Mouse (Mus musculus): ENCODE data around the gene Mroh2a. TPM values are rescaled to one million over a fixed set of nuclear protein-coding genes. Genes with fewer than 3 reads are reported as not detected.
A peak's percentile ranks its signal among the peaks of the same experiment; 100 is the strongest.

The Mroh2a gene
- total RNA-seq (2021), result under 1 TPM in 1 of 2 experiments, not detected in 1; 0.07 TPM

DNA sequence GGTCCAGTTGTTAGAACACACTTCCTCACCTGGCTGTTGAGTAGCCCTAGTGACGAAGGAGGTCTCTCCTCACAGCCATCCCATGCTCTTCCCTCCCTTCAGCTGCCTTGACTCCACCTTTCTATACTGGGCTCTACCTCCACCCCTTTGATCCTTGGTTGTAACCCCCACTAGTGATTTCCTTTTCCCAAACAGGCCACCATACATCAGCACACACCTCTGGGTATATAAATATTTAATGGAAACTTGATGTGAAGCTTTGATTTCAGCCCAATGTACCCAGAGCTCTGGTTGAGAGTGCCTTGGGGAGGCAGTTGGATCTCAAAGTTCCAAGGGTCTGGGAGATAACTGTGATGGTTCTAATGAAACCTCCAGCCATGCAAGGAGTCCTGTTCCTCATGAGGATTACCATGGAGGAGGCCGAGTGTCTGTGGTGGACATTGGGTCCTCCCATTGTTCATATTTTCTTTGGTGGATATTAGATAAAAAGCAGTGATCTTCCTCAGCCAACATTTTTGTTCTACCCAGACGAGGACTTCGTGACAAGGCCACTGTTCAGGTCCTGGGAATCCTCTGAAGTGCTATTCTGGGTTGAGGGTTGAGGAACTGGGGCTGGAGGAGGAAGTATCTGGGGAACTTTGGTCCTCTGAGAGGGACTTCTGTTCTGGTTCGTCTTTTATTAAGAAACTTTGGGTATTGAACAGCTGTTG lies at the start of gene Mroh2a:
TSS of gene Mroh2a (plus strand) at position 317 of the 710 bp plus-strand sequence.
- DNase-seq (ENCODE audit: low spot score in 2 of 2), result no peak
- intact Hi-C loops (cut with DNase I), result no loop called here

DNA sequence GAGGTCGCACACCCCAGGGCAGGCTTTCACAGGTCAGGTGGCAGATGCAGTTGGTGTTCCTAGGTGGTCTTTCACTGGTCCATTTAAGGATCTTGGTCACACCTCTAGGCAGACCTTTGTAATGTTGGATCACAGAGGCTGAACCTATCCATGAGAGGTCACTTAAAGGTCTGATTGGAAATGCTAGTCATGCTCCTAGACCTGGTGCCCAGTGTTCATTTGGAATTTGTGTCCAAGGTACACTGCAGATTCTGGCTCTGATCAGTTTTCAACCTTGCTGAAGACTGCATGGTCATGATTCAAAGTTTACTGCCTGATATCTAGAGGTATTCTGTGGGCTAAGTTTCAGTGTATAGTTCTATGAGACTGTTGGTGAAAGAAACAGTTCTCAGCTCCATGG lies 47.1 kb upstream of the Mroh2a start:
- intact Hi-C loops (cut with DNase I), result no loop called here
- no peak for DNase-seq (ENCODE audit: low spot score in 2 of 2)

DNA sequence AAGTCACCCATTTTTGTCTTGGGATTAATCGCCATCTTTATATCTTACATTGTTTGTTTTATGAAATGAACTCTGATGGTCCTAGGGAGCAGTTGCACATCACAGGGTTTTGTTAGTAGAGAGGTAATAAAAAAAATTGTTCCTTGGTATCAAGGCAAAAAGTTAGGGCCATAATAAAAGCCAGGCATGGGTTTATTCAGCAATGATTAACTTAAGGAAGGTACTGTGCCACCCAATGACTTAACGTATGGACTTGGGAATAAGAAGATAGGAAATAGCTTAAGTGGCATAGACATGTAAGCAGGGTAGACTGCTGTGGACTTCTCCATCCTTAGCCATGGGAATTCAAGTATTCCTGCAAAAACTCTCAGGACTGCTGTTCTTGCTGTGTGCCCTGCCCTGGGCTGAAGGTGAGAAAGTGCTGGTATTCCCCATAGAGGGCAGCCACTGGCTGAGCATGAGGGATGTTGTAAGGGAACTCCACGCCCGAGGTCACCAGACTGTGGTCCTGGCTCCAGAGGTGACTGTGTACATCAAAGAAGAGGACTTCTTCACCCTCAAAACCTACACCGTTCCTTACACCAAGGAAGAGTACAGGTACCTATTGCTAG lies 40.4 kb upstream of the Mroh2a start:
- intact Hi-C loops (cut with DNase I), result no loop called here
- no peak for DNase-seq (ENCODE audit: low spot score in 2 of 2)

DNA sequence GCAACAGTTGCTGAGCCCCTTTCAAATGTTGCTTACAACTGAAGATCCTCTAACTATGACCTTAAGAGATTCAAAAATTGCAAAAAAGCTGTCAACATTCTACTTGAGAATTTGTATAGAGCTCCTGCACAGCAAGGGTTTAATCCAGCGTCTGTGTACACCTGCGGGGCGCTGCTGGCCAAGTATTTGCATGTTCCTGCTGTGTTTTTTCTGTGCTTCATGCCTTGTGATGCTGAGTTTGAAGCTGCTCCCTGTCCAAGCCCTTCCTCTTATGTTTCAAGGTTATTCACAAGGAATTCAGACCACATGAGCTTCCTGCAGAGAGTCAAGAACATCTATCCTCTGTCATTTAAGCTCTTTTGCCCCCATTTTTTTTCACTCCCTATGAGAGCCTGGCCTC lies 34.6 kb upstream of the Mroh2a start:
- no peak for DNase-seq (ENCODE audit: low spot score in 2 of 2)
- intact Hi-C loops (cut with DNase I), result no loop called here

DNA sequence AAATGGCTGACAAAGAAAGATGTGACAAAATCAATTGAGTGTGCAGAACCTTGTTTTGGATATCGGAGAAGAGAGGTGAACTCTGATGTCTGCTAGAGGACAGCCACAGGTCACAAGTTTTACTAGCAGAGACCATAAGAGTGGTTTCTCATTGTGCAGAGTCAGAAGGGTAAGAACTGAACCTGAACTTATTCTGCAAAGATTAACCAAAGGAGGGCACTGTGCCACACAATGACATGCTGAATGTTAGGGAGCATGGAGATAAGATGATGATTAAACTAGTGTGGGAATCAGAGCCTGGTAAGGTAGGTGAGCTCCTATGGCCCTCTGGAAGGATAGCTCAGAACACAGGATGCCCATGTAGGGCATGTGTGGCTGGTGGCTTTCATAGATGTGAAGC lies 31.1 kb upstream of the Mroh2a start:
- intact Hi-C loops (cut with DNase I), result no loop called here
- DNase-seq (ENCODE audit: low spot score in 2 of 2), result no peak

DNA sequence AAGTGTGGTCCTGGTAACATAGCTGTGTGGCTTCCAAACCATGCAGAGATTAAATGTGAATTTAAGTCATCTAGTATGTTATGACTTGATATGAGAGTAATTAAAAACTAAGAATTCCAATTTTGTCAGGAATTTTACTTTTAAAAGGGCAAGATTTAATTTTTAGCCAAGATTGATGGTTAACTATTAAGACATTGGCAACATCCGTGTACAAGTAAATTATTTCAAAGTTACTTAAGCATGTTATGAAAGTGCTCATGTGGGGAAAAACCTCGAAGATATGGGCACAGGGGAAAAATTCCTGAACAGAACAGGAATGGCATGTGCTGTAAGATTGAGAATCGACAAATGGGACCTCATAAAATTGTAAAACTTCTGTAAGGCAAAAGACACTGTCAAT lies 29.3 kb upstream of the Mroh2a start:
- DNase-seq (ENCODE audit: low spot score in 2 of 2), result no peak

DNA sequence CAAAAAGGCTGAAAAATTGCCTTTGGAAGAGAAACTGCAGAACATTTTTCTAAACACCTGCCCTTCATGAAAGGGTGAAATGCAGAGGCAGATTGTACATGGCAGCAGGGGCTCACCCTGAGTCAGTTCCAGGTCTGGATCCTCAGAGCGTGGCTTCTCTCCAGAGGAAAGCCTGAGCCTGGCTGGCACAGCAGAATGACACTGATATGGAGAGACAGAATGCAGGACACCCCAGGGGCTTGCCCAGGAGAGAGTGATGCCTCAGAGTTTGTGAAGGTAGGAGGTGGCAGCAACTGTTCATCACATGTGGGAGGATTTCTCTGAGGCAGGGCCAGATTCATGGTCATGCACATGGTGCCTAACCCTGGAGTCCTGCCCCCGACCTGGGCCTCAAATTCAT lies 26.8 kb upstream of the Mroh2a start:
- intact Hi-C loops (cut with DNase I), result no loop called here
- no peak for DNase-seq (ENCODE audit: low spot score in 2 of 2)

More for the DNA sequence above, 29.3 kb upstream of the Mroh2a start:
- intact Hi-C loops (cut with DNase I), result no loop called here

DNA sequence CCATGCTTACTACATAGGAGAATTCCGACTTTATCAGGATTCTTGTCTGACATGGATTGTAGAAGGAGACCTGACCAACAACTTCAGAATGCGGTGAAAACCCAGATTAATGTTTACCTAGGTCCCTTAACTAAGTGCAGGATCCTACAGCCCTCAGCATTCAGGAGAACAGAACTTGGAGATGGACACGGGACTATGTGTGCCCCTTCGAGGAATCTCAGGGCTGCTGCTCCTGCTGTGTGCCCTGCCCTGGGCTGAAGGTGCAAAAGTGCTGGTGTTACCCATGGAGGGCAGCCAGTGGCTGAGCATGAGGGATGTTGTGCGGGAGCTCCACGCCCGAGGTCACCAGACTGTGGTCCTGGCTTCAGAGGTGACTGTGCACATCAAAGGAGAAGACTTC lies 26.3 kb upstream of the Mroh2a start, which contains the start of gene Ugt1a2:
TSS of gene Ugt1a2 (plus strand) at position 146 of the 400 bp plus-strand sequence.
- DNase-seq (ENCODE audit: low spot score in 2 of 2), result no peak
- intact Hi-C loops (cut with DNase I), result no loop called here

DNA sequence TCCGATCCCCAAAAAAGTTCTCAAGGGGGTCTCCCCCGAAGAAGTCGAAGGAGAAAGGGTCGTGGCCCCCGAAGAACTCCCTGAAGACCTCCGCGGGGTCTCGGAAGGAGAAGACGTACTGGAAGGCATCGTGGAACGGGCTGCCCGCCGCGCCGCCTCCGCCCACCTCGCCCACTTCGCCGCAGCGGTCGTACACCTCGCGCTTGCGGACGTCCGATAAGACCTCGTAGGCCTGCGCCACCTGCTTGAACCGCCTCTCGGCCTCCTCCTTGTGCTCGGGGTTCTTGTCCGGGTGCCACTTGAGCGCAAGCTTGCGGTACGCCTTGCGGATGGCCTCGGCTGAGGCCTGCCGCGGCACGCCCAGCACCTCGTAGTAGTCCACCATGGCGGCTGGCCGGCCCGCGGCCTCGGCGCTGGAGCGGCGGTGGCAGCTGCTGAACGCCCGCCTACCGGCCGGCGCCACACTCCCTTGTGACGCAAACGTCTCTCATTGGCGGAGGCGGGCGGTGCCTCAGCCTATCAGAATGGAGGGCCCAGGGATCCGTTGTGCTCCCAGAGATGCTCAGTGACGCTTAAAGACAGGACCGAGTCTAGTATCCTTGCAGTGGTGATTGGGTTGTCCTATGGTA lies 21.4 kb upstream of the Mroh2a start, which contains the start of gene Dnajb3:
TSS of gene Dnajb3 (minus strand) at position 489 of the 629 bp plus-strand sequence.
- intact Hi-C loops (cut with DNase I), result no loop called here
- DNase-seq (ENCODE audit: low spot score in 2 of 2), result peak; percentile 82 to 86

DNA sequence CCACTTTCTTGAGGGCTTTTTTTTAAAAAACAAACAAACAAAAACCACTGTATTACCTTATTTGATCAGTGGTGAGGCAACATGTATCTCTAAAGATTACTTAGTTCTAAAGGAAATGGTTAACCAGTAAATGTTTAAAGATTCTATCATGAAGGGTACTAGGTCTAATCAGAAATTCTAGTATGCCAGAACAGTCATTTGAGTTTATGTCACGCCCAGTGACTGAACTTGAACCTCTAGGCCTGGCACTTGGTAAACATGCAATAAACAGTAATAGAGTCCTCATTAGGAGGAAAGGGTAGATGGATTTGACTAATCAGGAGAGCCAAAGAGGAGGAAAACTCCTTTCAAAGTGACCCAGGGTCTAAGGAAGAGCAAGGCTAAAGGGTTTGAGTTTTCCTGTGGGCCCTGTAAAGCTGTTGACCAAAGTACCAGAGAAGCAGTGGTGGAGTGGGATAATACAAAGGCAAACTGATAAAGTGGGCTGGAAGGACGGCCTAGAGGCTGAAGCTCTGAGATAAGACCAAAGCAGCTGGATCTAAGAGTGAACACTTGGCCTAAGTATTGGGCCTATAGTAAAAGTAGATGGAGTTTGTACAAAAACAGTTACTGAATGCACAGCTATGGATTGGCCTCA lies 19.8 kb upstream of the Mroh2a start:
- DNase-seq (ENCODE audit: low spot score in 2 of 2), result no peak
- intact Hi-C loops (cut with DNase I), result no loop called here

DNA sequence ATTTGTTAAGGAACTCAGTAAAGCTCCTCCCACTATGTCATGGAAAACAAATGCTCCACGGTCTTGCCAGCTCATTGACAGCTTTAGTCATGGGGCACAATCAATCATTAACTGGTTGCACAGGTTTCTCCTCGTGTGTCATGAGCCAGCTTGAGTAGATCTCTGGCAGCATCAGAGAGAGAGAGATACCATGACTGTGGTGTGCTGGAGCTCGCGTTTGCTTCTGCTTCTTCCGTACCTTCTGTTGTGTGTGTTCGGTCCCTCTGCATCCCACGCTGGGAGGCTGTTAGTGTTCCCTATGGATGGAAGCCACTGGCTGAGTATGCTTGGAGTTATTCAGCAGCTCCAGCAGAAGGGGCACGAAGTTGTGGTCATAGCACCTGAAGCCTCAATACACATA lies 15.0 kb upstream of the Mroh2a start, which contains the start of gene Ugt1a1:
TSS of gene Ugt1a1 (plus strand) at position 148 of the 400 bp plus-strand sequence.
- intact Hi-C loops (cut with DNase I), result no loop called here
- DNase-seq (ENCODE audit: low spot score in 2 of 2), result no peak

DNA sequence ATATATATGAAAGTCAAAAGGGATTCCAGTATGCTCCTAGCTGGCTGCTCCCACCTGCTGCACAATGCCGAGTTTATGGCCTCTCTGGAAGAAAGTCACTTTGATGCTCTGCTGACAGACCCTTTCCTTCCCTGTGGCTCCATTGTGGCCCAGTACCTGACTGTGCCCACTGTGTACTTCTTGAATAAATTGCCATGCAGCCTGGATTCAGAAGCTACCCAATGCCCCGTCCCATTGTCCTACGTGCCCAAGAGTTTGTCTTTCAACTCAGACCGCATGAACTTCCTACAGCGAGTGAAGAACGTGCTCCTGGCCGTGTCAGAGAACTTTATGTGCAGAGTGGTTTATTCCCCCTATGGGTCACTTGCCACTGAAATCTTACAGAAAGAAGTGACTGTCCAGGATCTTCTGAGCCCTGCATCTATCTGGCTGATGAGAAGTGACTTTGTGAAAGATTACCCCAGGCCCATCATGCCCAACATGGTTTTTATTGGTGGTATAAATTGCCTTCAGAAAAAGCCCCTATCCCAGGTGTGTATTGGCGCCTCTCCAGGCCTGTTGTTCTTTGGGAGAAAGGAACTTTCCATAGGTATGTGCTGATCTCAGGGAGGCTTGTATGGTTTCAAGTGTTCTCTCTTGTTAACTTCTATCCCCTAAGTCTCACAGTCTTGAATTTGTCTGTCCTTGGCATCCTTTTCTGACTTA lies 14.3 kb upstream of the Mroh2a start:
- DNase-seq (ENCODE audit: low spot score in 2 of 2), result no peak
- intact Hi-C loops (cut with DNase I), result no loop called here

DNA sequence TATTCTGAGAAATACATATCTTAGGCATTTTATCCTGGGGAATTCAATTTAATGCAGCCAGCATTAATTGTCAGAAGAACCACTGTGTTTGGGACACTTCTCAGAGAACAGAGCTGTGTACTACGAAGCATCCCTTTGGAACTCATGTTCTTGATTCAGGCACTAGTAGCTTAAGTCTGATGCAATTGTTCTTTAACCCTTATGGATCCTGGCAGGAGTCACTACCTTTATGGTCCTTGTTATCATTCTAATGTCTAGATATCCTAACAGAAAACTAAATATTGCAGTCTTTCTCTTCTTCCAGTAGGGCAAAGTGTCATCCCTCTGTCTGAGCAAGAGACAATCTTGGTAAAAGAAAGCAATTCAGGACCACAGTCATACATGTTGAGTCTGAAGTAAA lies 13.7 kb upstream of the Mroh2a start:
- intact Hi-C loops (cut with DNase I), result no loop called here
- DNase-seq (ENCODE audit: low spot score in 2 of 2), result no peak

DNA sequence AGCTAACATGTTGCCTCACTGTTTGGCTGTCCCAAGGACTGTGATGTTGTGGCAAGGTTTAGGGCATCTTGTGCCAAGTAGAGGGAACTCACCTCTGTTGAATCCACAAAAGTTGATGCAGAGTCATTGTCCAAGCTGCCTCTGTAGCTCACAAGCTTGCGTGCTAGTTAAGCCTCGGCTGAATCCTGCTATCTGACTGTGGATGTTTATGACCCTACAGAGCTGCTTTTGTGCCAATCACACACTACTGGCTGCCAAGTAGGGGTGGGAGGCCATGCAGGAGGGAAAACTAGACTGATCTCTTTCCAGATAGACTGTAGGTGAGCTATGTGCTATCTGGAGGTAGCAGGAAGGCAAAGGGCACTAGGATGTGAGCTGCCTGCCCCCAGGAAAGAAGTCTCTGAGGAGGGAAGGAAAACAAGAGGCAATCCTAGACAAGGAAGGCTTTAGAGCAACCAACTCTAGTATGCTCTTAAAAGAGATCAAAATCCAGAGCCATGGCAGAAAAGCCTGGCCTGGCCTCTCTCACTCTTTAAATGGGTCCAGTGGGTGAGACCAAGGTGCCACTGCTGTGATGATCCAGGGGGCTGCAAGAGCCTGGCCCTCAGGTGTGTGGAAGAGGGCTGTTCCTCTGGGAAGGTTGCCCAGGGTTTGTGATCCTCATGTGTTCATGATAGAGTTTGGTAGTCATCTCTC lies 12.9 kb upstream of the Mroh2a start:
- no peak for DNase-seq (ENCODE audit: low spot score in 2 of 2)
- intact Hi-C loops (cut with DNase I), result no loop called here

DNA sequence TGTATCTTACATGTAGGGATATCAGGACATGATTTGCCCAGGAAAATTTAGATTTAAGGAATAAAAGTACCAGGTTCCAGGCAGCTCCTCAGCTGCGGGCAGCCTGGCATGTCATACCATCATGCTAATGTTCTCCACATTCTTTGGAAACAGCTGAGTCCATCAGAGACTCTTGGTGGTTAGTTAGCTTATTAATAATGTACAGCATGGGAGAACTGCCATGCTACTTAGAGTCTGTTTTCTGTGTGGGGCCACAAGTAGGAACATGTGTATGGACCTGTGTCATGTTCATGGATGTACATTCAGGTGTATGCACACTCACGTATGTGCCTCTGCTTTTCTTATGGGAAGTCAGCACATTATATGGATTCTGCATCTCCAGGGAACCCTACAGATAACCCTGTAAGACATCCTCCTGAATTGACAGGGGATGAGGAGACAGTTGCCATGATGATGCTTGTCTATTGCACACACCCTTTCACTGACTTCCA lies 12.3 kb upstream of the Mroh2a start:
- intact Hi-C loops (cut with DNase I), result no loop called here
- DNase-seq (ENCODE audit: low spot score in 2 of 2), result no peak

DNA sequence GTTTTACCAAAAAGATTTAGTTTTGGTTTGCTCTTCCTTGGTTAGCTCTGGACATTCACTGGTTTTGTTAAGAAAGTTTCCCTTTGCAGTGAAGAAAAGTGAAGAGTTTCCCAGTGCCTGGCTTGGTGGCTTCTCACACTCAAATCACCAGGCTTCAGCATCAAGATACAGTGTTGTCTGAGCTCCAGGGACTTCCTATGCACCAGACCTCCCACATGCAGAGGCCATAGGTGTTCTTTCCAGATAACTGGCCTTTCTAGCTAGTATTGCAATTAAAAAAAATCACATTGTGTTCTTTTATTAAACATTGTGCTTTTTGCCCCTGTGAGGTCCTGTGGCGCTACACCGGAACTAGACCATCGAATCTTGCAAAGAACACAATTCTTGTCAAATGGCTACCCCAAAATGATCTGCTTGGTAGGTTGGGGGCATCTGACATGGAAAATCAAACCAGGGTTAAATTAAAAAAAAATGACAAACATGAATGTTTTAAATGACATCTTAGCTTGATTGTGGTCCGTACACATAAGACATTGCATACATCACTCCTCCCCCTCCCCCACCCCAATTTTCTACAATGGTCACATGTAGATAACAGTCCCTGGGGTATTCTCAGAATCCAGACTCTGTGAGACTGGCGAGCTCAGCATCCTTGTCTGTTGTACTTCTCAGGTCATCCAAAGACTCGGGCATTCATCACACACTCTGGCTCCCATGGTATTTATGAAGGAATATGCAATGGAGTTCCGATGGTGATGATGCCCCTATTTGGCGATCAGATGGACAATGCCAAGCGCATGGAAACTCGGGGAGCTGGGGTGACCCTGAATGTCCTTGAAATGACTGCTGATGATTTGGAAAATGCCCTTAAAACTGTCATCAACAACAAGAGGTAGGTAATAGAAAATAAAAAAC lies 11.1 kb upstream of the Mroh2a start:
- DNase-seq (ENCODE audit: low spot score in 2 of 2), result no peak
- intact Hi-C loops (cut with DNase I), result no loop called here

DNA sequence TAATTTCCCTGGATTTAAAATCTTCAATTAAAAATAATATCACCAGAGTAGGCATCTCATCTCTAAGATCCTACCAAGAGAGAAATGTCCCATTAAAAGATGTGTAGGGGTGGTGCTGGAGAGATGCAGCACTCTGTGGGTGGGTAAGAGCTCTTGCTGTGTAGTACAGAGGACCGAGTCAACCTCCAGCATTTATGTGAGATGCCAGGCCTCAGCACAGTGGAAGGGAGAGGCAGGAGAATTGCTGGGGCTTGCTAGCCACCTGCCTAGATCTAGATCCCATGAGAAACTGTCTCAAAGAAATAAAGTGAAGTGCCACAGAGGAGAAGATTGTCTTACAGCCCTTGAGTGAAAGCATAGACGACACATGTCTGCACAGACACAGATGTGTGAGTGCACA lies 10.2 kb upstream of the Mroh2a start:
- intact Hi-C loops (cut with DNase I), result no loop called here
- DNase-seq (ENCODE audit: low spot score in 2 of 2), result no peak

DNA sequence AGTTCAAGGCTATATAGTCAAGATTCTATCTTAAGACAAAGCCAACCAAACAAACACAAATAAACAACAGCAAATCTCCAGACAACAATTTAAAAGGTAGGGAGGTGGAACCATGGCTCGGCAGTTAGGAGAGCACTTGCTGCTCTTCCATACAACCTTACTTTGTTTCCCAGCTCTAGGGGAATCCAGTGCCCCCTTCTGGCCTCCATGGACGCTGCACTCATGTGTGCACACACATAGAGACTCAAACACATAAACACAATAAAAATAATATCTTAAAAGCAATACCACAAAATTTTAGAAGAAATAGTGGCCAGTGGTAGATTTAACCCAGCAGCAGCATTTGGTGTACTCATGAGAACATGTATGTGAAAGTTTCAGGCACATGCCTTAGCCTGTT lies 9.6 kb upstream of the Mroh2a start:
- intact Hi-C loops (cut with DNase I), result no loop called here
- DNase-seq (ENCODE audit: low spot score in 2 of 2), result no peak

Data from left cerebral cortex, postnatal 36 days (tissue).